24 mouse cellular contexts compared by ENCODE assay signal in the genomic region with DNA sequence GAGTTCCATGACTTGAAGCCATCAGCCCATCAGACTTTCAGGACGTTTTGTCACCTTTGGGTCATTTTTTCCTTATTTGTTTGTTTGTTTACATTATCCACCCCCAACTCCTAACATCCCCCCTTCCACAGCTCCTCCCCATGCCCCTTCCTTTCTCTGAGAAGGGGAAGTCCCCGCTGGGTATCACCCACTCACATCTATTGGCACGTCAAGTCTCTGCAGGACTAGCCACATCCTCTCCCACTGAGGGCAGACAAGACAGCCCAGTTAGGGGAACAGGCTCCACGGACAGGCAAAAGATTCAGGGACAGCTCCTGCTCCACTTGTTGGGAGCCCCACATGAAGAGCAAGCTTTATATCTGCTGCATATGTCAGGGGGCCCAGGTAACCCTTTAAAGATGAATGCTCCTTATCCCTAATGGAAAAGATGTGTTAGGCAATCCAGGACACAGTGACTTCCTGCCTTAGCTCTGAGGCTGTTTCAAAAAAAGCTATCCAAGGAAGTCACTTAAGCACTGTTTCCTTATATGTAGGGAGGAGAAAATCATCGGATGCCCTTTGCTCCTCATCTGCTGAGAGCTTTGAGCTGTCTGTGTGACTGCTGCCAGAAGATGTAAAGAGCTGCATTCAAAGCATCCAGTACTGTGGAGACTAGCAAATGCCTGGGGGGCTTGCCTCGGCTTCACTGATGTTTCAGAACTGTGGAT. TPM values are rescaled to one million over a fixed set of nuclear protein-coding genes. Genes with fewer than 3 reads are reported as not detected.
DNase-seq lines count a peak whose midpoint lies in the region; ATAC-seq and TF ChIP-seq lines count a peak whose summit lies in the region.
"Had no signal": no experiment of that assay in that cellular context is flagged by ENCODE, and none has a peak within 500 bp of the region (broad histone marks: within the 10 kb centered on the region; RNA-seq: fewer than 3 reads in every experiment).

No protein-coding gene starts in this region.

- H3K4me2 ChIP-seq in lung, embryonic 14.5 days = no peak overlapping the region
- H3K4me2 ChIP-seq: heart, embryonic 15.5 days; hindbrain, embryonic 15.5 days; liver, embryonic 11.5 days; midbrain, embryonic 12.5 days; neural tube, embryonic 15.5 days had no signal

- no peak for TF ChIP-seq CTCF in lung, embryonic 14.5 days (IDR thresholded peaks at IDR 0.05; ENCODE audit: low read depth)

- no peak overlapping the region; the same call in 1 of the 2 replicates for H3K27ac ChIP-seq in lung, embryonic 14.5 days (ENCODE audit: low read depth)
- H3K27ac ChIP-seq: embryonic facial prominence, embryonic 10.5 days; heart, adult 2 months; heart, embryonic 15.5 days; hindbrain, embryonic 15.5 days; midbrain, embryonic 12.5 days; neural tube, embryonic 15.5 days had no signal

- H3K36me3 ChIP-seq in lung, embryonic 14.5 days (ENCODE audit: insufficient read depth) = no peaks in the 10 kb centered on the region
- H3K36me3 ChIP-seq: embryonic facial prominence, embryonic 10.5 days; heart, embryonic 15.5 days; hindbrain, embryonic 15.5 days; midbrain, embryonic 12.5 days; neural tube, embryonic 15.5 days had no signal

- WGBS in lung, embryonic 14.5 days = 28% methylated on average over 6 of the region's 6 CpGs

- 0 out of 2 replicates have a peak, but pooled peaks cover 3% of the 10 kb centered on the region for H3K4me1 ChIP-seq in lung, embryonic 14.5 days (ENCODE audit: insufficient read depth)
- H3K4me1 ChIP-seq: hindbrain, embryonic 15.5 days; midbrain, embryonic 12.5 days; neural tube, embryonic 15.5 days had no signal

- ATAC-seq in lung, embryonic 14.5 days (ENCODE audit: insufficient read depth) = no peak
- ATAC-seq: Patski had no signal

- DNase-seq in lung, embryonic 14.5 days = peak; percentile 48
- no peak for DNase-seq in lung, adult 18-20 months
- peak; percentile 4 for DNase-seq in thymus, postnatal 25 days
- DNase-seq in thymus, adult 18-20 months = no peak
- DNase-seq in induced T-regulatory cell, adult 2 months (ENCODE audit: low read depth) = peak; percentile 46
- DNase-seq in natural killer cell, adult 2 months (ENCODE audit: low spot score in 2 of 2) = peak; percentile 14 to 39
- DNase-seq in layer of hippocampus, adult 18-20 months (ENCODE audit: low spot score in 2 of 2) = no peak
- no peak for DNase-seq in frontal cortex, postnatal 25 days (ENCODE audit: low spot score in 2 of 2)
- DNase-seq: adrenal gland, postnatal 14 days; cerebellum, adult 11 months; cerebellum, postnatal 14 days; gastrocnemius, postnatal 10 days; heart, adult 2 months; heart, postnatal 4 days; kidney, adult 8-10 months; lung, adult 2 months; thymus, postnatal 36 days had no signal

- H3K9me3 ChIP-seq in lung, embryonic 14.5 days (ENCODE audit: low read depth, low read length) = no peaks in the 10 kb centered on the region
- H3K9me3 ChIP-seq: embryonic facial prominence, embryonic 10.5 days; heart, embryonic 15.5 days; hindbrain, embryonic 15.5 days; midbrain, embryonic 12.5 days; neural tube, embryonic 15.5 days had no signal

- H3K9ac ChIP-seq in lung, embryonic 14.5 days = no peak overlapping the region
- H3K9ac ChIP-seq: heart, embryonic 15.5 days; hindbrain, embryonic 15.5 days; midbrain, embryonic 12.5 days; neural tube, embryonic 15.5 days had no signal

- H3K4me3 ChIP-seq in lung, embryonic 14.5 days (ENCODE audit: low read depth, low read length) = no peak overlapping the region
- H3K4me3 ChIP-seq: embryonic facial prominence, embryonic 10.5 days; heart, adult 2 months; heart, embryonic 15.5 days; hindbrain, embryonic 15.5 days; midbrain, embryonic 12.5 days; neural tube, embryonic 15.5 days had no signal

- no peaks in the 10 kb centered on the region for H3K27me3 ChIP-seq in lung, embryonic 14.5 days (ENCODE audit: insufficient read depth, low read length)
- H3K27me3 ChIP-seq: heart, embryonic 15.5 days; hindbrain, embryonic 15.5 days; midbrain, embryonic 12.5 days; neural tube, embryonic 15.5 days; Patski had no signal

RNA-seq across cellular contexts. Expression of gene Spred2, which starts 33.3 kb away (rescaled TPM):
- polyA plus RNA-seq in lung, embryonic 14.5 days (2014; fragmentation: Nextera tagmentation; extraction: Ambion mirVana) = 7.0 and 7.2 TPM in 2 replicates
- total RNA-seq in layer of hippocampus, adult 18-20 months (2021) = 10 to 100 TPM; 92.2 to 97.0 TPM

Comparison
In these comparisons a context has a peak if more than half of its experiments do, and no peak if none do; other contexts are left out.
1. DNase-seq: peak in lung, embryonic 14.5 days (single experiment), thymus, postnatal 25 days (single experiment), induced T-regulatory cell, adult 2 months (single experiment) and natural killer cell, adult 2 months (2 of 2); none in lung, adult 18-20 months (0 of 2), thymus, adult 18-20 months (0 of 2), layer of hippocampus, adult 18-20 months (0 of 2) and frontal cortex, postnatal 25 days (0 of 2).